Mouse (Mus musculus): ENCODE results near the gene Olfr1184. TPM values are rescaled to one million over a fixed set of nuclear protein-coding genes. Genes with fewer than 3 reads are reported as not detected.
"Not testable (repeated sequence)": the region's sequence is repeated elsewhere in the genome, so short reads cannot be mapped to it uniquely, and the experiment has no call there.

Gene Olfr1184
- total RNA-seq (2021) = not detected
- long read RNA-seq, experiment 1 = 0 reads
- long read RNA-seq, experiment 2 = 0 reads

- DNase-seq = no peak
Measured at GRCm38 (mm10) chr2:88483298-88483697, at the start of gene Olfr1184. Gene Olfr1184 (plus strand): TSS chr2:88483598.

- DNase-seq = no peak
Measured at GRCm38 (mm10) chr2:88449031-88449430, 34.4 kb upstream of the Olfr1184 start, which contains the start of gene Gm13757. Gene Gm13757 (minus strand): TSS chr2:88449131.

GRCm38 (mm10) chr2:88454567-88454966, 28.8 kb upstream of the Olfr1184 start, which contains the start of gene Olfr1183:
Gene Olfr1183 (plus strand): TSS chr2:88454867.
- DNase-seq = not testable (repeated sequence)

- DNase-seq = no peak
Measured at GRCm38 (mm10) chr2:88493020-88493419, 9.6 kb downstream of the Olfr1184 start, which contains the start of gene Olfr1185-ps1. Gene Olfr1185-ps1 (plus strand): TSS chr2:88493320.

GRCm38 (mm10) chr2:88518251-88518650, 34.9 kb downstream of the Olfr1184 start, which contains the start of gene Olfr1186:
Gene Olfr1186 (plus strand): TSS chr2:88518551.
- DNase-seq = no peak

- no peak for DNase-seq
Measured at GRCm38 (mm10) chr2:88525720-88526119, 42.3 kb downstream of the Olfr1184 start.

Other genes starting within 250 kb of the Olfr1184 start
- gene Olfr1173, start 203.7 kb upstream of the Olfr1184 start, total RNA-seq (2021) = not detected
- not detected for gene Olfr1174-ps, start 168.5 kb upstream of the Olfr1184 start, total RNA-seq (2021)
- gene Olfr1175-ps, start 156.4 kb upstream of the Olfr1184 start, total RNA-seq (2021) = not detected
- not detected for gene Olfr1176, start 146.9 kb upstream of the Olfr1184 start, total RNA-seq (2021)
- not detected for gene Olfr1177-ps, start 137.1 kb upstream of the Olfr1184 start, total RNA-seq (2021)
- gene Olfr1178, start 96.5 kb upstream of the Olfr1184 start, total RNA-seq (2021) = not detected
- not detected for gene Olfr1179, start 77.1 kb upstream of the Olfr1184 start, total RNA-seq (2021)
- not detected for gene Olfr1180, start 64.4 kb upstream of the Olfr1184 start, total RNA-seq (2021)
- gene Olfr1181, start 57.4 kb upstream of the Olfr1184 start, total RNA-seq (2021) = not detected
- gene Gm13757, start 34.5 kb upstream of the Olfr1184 start, total RNA-seq (2021) = not detected
- gene Olfr1183, start 28.7 kb upstream of the Olfr1184 start, total RNA-seq (2021) = not detected
- gene Olfr1185-ps1, start 9.7 kb downstream of the Olfr1184 start, total RNA-seq (2021) = not detected
- not detected for gene Olfr1186, start 35.0 kb downstream of the Olfr1184 start, total RNA-seq (2021)
- not detected for gene Olfr1188, start 73.3 kb downstream of the Olfr1184 start, total RNA-seq (2021)
- not detected for gene Olfr1189, start 102.9 kb downstream of the Olfr1184 start, total RNA-seq (2021)
- gene Olfr1191-ps1, start 156.9 kb downstream of the Olfr1184 start, total RNA-seq (2021) = not detected
- not detected for gene Olfr1192-ps1, start 164.9 kb downstream of the Olfr1184 start, total RNA-seq (2021)
- not detected for gene Olfr1193, start 192.0 kb downstream of the Olfr1184 start, total RNA-seq (2021)
- not detected for gene Olfr1195, start 205.6 kb downstream of the Olfr1184 start, total RNA-seq (2021)
- gene Olfr1196, start 221.0 kb downstream of the Olfr1184 start, total RNA-seq (2021) = not detected
- gene Olfr1197, start 248.8 kb downstream of the Olfr1184 start, total RNA-seq (2021) = not detected

Data from heart, adult 18-20 months (tissue).